Mouse (Mus musculus) liver, embryonic 11.5 days (tissue): ENCODE measurements around the gene Ncapd2. TPM values are rescaled to one million over a fixed set of nuclear protein-coding genes. Genes with fewer than 3 reads are reported as not detected.
"Not testable (repeated sequence)": the region's sequence is repeated elsewhere in the genome, so short reads cannot be mapped to it uniquely, and the experiment has no call there.

Experiments used
- ATAC-seq: fragments of 200-750 bp; cut with Nextera tagmentation; replicated peaks from 2 replicates; pipeline ENCODE4 v1.8.0; 2017; ENCODE audit warnings: moderate number of reproducible peaks, mild to moderate bottlenecking, moderate TSS enrichment, moderate library complexity; ENCODE audit not compliant: low FRiP score
- DNase-seq: peaks from one replicate; pipeline ENCODE4 v3.0.0-alpha.2; 2017; ENCODE audit warnings: low spot score
- H3K27ac ChIP-seq: fragments of 300-500 bp; sonication (generic); 2 replicates; pipeline ENCODE4 v1.5.1; 2014; ENCODE audit warnings: mild to moderate bottlenecking, low read depth, low read length, control low read depth
- H3K27me3 ChIP-seq: fragments of 300-500 bp; sonication (generic); replicated peaks from 2 replicates; pipeline ENCODE4 v1.6.1; 2014; ENCODE audit warnings: low read length, mixed read lengths; ENCODE audit not compliant: control insufficient read depth, insufficient read depth
- H3K36me3 ChIP-seq: fragments of 300-500 bp; sonication (generic); 2 replicates; pipeline ENCODE4 v1.6.1; 2014; ENCODE audit warnings: mild to moderate bottlenecking, low read length, moderate library complexity, mixed read lengths; ENCODE audit not compliant: control insufficient read depth, insufficient read depth
- H3K4me1 ChIP-seq: fragments of 300-500 bp; sonication (generic); replicated peaks from 2 replicates; pipeline ENCODE4 v1.6.1; 2014; ENCODE audit warnings: low read length, mixed read lengths; ENCODE audit not compliant: control insufficient read depth, insufficient read depth
- H3K4me2 ChIP-seq: fragments of 300-500 bp; sonication (generic); 2 replicates; pipeline ENCODE4 v1.6.1; 2014; ENCODE audit warnings: mild to moderate bottlenecking, control low read depth, moderate library complexity
- H3K4me3 ChIP-seq: fragments of 300-500 bp; sonication (generic); 2 replicates; pipeline ENCODE4 v1.5.1; 2014; ENCODE audit warnings: low read depth, low read length, control low read depth
- H3K9ac ChIP-seq: fragments of 300-500 bp; sonication (generic); 2 replicates; pipeline ENCODE4 v1.6.1; 2014; ENCODE audit warnings: low read depth, low read length, control low read depth
- H3K9me3 ChIP-seq: fragments of 300-500 bp; sonication (generic); 2 replicates; pipeline ENCODE4 v1.6.1; 2016; ENCODE audit warnings: low read length, inconsistent platforms, mixed read lengths; ENCODE audit not compliant: control insufficient read depth
- WGBS: fragments of 180-500 bp; shearing (Covaris S2); extraction: QIAGEN DNeasy Blood & Tissue Kit; methylation state at CpG from one replicate; pipeline ENCODE4 v1.1.7; 2014; 5-methylcytosine and 5-hydroxymethylcytosine counted together
- polyA plus RNA-seq: library from polyadenylated mRNA; unstranded; fragments of >200 nt; fragmentation: Nextera tagmentation; extraction: Ambion mirVana; gene quantifications from 2 replicates; pipeline ENCODE4 v1.2.1, GENCODE M21; 2014

Gene Ncapd2
- polyA plus RNA-seq, 1 experiment from 2014 or later = 158 TPM

DNA sequence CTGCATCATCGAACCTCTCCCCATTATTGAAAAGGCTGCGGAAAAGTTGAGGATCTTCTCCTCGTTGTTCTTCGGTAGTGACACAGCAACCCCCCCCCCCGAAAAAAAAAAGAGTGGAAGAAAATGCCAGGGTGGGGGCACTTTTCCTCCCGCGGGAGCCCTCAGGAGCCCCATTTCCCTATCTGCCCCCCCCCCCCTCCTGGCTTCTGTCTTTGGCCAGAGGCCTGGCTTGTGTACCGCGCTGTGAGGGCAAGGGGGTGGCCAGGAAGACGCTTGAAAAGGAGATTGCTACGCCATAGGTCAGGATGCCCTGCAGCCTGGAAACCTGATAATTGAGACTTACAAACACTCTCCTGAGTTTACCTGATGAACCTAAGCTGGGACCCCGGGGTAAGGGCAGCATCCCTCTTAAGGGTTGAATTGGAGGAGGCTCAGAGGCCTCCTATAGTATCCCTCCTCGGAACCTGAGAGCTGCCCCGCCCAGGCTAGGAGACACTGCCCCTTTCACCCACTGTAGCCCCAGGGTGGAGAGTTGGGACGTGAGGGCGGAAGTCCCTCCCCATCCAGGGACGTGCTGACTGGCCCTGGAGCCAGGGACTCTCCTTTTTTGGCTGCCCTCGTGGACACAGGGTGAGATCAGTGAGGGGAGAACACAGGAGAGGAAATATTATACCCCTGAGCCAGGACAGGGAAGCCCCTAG, 25.3 kb downstream of the Ncapd2 start, which contains the start of gene Gapdh:
Gene Gapdh (minus strand): TSS at position 417 of the 701 bp plus-strand sequence.
- DNase-seq = peak; percentile 83
- H3K9me3 ChIP-seq = no peaks in the 10 kb centered on the region
- ATAC-seq = peak; percentile 70
- WGBS = under 1% methylated on average over 18 of the region's 18 CpGs
- H3K27me3 ChIP-seq = no peaks in the 10 kb centered on the region
- H3K4me2 ChIP-seq = peak within 1 kb of the TSS; percentile 96
- H3K4me3 ChIP-seq = peak within 1 kb of the TSS; percentile 87
- peaks cover 31% of the 10 kb centered on the region for H3K4me1 ChIP-seq
- H3K27ac ChIP-seq = peak within 1 kb of the TSS; percentile 97
- peaks cover 54% of the 10 kb centered on the region for H3K36me3 ChIP-seq
- H3K9ac ChIP-seq = peak within 1 kb of the TSS; percentile 97

DNA sequence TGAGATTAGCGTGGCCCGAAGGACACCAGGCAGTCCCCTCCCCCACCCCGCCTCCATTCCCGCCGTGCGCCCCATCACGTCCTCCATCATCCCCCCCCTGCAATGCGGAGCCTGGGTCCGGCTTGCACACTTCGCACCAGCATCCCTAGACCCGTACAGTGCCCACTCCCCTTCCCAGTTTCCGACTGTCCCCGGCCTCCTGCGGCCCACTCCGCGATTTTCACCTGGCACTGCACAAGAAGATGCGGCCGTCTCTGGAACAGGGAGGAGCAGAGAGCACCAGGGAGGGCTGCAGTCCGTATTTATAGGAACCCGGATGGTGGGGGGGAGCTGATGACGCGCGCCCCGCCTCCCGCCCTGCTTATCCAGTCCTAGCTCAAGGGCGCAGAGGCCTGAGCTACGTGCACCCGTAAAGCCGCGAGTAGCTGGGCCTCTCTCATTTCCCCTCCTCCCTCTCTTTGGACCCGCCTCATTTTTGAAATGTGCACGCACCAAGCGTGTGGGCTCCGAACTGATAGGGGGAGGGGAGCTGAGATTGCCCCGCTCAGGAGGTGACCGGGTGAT, 26.1 kb downstream of the Ncapd2 start:
- H3K4me3 ChIP-seq = peak overlapping the region; percentile 87
- peak; percentile 87 for ATAC-seq
- peak overlapping the region; percentile 96 for H3K4me2 ChIP-seq
- H3K27ac ChIP-seq = peak overlapping the region; percentile 97
- under 1% methylated on average over 36 of the region's 36 CpGs for whole genome bisulfite sequencing
- peak; percentile 99 for DNase-seq
- peaks cover 39% of the 10 kb centered on the region for H3K4me1 ChIP-seq
- peak overlapping the region; percentile 97 for H3K9ac ChIP-seq
- peaks cover 50% of the 10 kb centered on the region for H3K36me3 ChIP-seq
- H3K9me3 ChIP-seq = no peaks in the 10 kb centered on the region
- H3K27me3 ChIP-seq = no peaks in the 10 kb centered on the region

- peak overlapping the region; percentile 97 for H3K27ac ChIP-seq
- peak overlapping the region; percentile 96 for H3K4me2 ChIP-seq
- peak; percentile 79 for DNase-seq
- peak overlapping the region; percentile 97 for H3K9ac ChIP-seq
- peaks cover 40% of the 10 kb centered on the region for H3K4me1 ChIP-seq
- H3K27me3 ChIP-seq = no peaks in the 10 kb centered on the region
- WGBS = under 1% methylated on average over 39 of the region's 39 CpGs
- ATAC-seq = peak; percentile 6
- peaks cover 47% of the 10 kb centered on the region for H3K36me3 ChIP-seq
- no peaks in the 10 kb centered on the region for H3K9me3 ChIP-seq
- H3K4me3 ChIP-seq = peak overlapping the region; percentile 87
Observed at GRCm38 (mm10) chr6:125164672-125165327, 26.7 kb downstream of the Ncapd2 start.

DNA sequence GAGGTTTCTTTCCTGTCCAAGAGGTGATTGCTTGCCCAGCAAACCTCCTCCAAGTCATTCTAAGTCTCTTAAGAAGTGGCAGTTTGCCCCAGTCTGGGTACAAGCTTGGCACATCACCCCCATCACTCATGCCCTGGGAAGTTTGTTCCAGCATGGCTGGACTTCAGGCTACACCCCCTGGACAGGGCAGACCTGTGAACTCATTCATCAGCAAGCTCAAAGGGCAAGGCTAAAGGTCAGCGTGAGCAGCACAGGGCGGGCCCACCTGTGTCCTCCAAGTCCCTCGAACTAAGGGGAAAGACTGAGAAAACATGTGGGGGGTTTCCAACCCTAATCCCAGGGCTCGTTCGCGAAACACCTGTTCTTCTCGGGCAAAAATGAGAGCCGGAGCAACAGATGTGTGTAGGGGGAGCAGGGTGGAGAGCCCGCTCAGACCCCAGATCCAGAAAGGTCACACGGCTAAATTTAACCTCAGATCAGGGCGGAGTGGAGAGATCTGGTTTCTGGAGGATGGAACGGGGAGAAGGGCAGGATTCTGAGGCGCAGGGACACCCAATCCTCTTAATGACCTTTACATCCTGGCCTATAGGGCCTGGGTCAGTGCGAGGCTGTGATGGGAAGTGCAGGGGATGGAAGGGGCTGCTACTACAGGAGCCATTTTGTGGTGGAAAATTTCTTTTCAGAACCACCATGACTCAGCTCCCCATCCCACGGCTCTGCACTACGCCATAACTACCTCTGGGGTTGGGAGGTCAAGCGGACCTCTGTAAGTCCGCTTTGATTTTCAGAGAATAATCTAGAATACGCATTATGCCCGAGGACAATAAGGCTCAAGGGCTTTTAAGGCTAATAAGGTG, 27.5 kb downstream of the Ncapd2 start:
- no peaks in the 10 kb centered on the region for H3K27me3 ChIP-seq
- no peaks in the 10 kb centered on the region for H3K9me3 ChIP-seq
- H3K27ac ChIP-seq = peak overlapping the region; percentile 97
- WGBS = 6% methylated on average over 20 of the region's 20 CpGs
- no peak for DNase-seq
- peak overlapping the region; percentile 87 for H3K4me3 ChIP-seq
- peaks cover 44% of the 10 kb centered on the region for H3K4me1 ChIP-seq
- H3K9ac ChIP-seq = peak overlapping the region; percentile 97
- H3K4me2 ChIP-seq = peak overlapping the region; percentile 96
- no peak for ATAC-seq
- H3K36me3 ChIP-seq = peaks cover 42% of the 10 kb centered on the region

- Histone ChIP-seq H3K4me2 (peak overlapping the region; percentile 96), H3K4me1 (peaks cover 42% of the 10 kb centered on the region), H3K4me3 (peak overlapping the region; percentile 87), H3K36me3 (peaks cover 32% of the 10 kb centered on the region)
- ATAC-seq, DNase-seq, H3K9me3 ChIP-seq, H3K27ac ChIP-seq, H3K27me3 ChIP-seq, H3K9ac ChIP-seq: not testable (repeated sequence)
- WGBS = 66% methylated on average over 9 of the region's 16 CpGs
Observed at GRCm38 (mm10) chr6:125162615-125163305, 28.7 kb downstream of the Ncapd2 start.

DNA sequence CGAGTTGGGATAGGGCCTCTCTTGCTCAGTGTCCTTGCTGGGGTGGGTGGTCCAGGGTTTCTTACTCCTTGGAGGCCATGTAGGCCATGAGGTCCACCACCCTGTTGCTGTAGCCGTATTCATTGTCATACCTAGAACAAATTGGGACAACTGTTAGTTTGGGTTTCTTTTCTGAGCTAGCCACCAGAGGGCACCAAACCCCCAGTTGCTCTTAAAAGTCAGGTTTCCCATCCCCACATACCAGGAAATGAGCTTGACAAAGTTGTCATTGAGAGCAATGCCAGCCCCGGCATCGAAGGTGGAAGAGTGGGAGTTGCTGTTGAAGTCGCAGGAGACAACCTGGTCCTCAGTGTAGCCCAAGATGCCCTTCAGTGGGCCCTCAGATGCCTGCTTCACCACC, 29.5 kb downstream of the Ncapd2 start:
- not testable (repeated sequence) for H3K9me3 ChIP-seq, ATAC-seq, H3K27me3 ChIP-seq, H3K4me3 ChIP-seq, H3K9ac ChIP-seq, DNase-seq, H3K27ac ChIP-seq, H3K4me2 ChIP-seq
- peaks cover 34% of the 10 kb centered on the region for H3K36me3 ChIP-seq
- peaks cover 38% of the 10 kb centered on the region for H3K4me1 ChIP-seq
- 18% methylated on average over 3 of the region's 5 CpGs for WGBS

- ATAC-seq = peak; percentile 22
- H3K9me3 ChIP-seq = no peaks in the 10 kb centered on the region
- WGBS = 17% methylated on average over 22 of the region's 22 CpGs
- no peaks in the 10 kb centered on the region for H3K27me3 ChIP-seq
- H3K27ac ChIP-seq = peak overlapping the region; percentile 62
- 0 out of 2 replicates have a peak overlapping the region, but pooled peaks have one; percentile 2 for H3K9ac ChIP-seq
- peak; percentile 73 for DNase-seq
- peaks cover 34% of the 10 kb centered on the region for H3K36me3 ChIP-seq
- peaks cover 34% of the 10 kb centered on the region for H3K4me1 ChIP-seq
- H3K4me3 ChIP-seq = no peak overlapping the region
- peak overlapping the region; percentile 17; the same call in 1 of the 2 replicates for H3K4me2 ChIP-seq
Observed at GRCm38 (mm10) chr6:125160854-125161760, 30.4 kb downstream of the Ncapd2 start.
